Mouse (Mus musculus) lung, adult 2 months (tissue): ENCODE data around the gene Erg28.

Experiments used
- CTCF ChIP-seq: fragments of 200-500 bp; IDR thresholded peaks from 2 replicates; pipeline ENCODE4 v1.5.1; 2011; ENCODE audit warnings: mild to moderate bottlenecking, low read length, control low read depth; ENCODE audit not compliant: insufficient read depth
- POLR2A ChIP-seq: fragments of 200-500 bp; IDR thresholded peaks from 2 replicates; pipeline ENCODE4 v1.6.1; 2011; ENCODE audit warnings: low read depth, mild to moderate bottlenecking, control low read depth, low read length, borderline replicate concordance; ENCODE audit errors: extremely low read depth

- TF ChIP-seq CTCF (no peak), POLR2A (no peak)
Measured at GRCm38 (mm10) chr12:85810959-85811358, 13.4 kb downstream of the Erg28 start.
